Mouse (Mus musculus): ENCODE measurements around the gene Cemip.

DNA sequence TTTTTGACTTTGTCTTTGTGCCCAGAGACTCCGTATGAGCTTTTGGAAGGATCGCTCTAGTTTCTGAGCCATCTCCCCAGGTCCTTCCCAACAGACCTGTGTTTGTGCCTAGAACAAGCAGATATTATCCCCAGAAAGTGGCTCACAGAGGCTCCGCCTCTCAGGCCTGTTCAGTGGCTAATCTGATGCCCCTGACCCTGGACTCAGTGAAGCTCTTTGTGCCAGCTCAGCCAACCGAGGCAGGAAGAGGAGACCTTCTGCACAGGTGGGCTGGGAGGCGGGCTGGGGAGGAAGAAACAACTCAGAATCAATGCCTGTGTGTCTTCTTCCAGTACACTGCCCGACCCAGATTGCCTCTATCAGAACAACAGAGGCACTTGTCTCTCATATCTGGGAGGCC, 81.9 kb downstream of the Cemip start:
- no peak for TF ChIP-seq USF1 (IDR thresholded peaks at IDR 0.05; ENCODE audit: low read depth)
- TF ChIP-seq REST (IDR thresholded peaks at IDR 0.05; ENCODE audit: insufficient read depth, insufficient read length): no peak
- no peak for TF ChIP-seq TCF12 (IDR thresholded peaks at IDR 0.05; ENCODE audit: insufficient read depth, poor library complexity, severe bottlenecking)
- no peak for TF ChIP-seq POLR2A (IDR thresholded peaks at IDR 0.05; ENCODE audit: insufficient read length, low read depth)
- no peak for TF ChIP-seq SRF (IDR thresholded peaks at IDR 0.05; ENCODE audit: control insufficient read depth, insufficient read length, low read depth)
- no peak for TF ChIP-seq MAX (IDR thresholded peaks at IDR 0.05; ENCODE audit: low read depth)
